Mouse (Mus musculus) left cerebral cortex, adult 9 months (tissue): Measurements from ENCODE around the gene Ociad2.
A peak's percentile ranks its signal among the peaks of the same experiment; 100 is the strongest.
"Not testable (repeated sequence)": the region's sequence is repeated elsewhere in the genome, so short reads cannot be mapped to it uniquely, and the experiment has no call there.

Experiments
- DNase-seq, 2 experiments: peaks; one replicate each; pipeline ENCODE4 v3.0.0; 2022; ENCODE audit warnings: low spot score in 2 of 2

Ociad2 gene

DNA sequence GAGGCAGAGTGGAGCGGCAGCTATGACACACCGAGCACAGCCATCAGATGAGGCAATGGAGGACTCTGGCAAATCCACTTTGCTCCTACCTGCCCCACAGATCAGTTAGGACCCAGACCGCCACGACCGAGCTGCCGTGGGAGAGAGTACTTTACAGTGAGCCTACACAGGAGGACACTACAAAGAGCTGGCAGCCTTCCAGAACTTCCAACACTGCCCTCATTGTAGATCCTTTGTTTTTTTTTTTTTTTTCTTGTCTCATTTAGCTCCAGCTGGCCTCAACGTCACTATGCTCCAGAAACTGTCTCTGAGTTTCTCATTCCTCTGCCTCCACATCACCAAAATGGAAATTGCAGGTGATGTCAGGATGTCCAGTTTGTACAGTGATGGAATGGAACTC lies 12.7 kb upstream of the Ociad2 start:
- no peak for DNase-seq

DNA sequence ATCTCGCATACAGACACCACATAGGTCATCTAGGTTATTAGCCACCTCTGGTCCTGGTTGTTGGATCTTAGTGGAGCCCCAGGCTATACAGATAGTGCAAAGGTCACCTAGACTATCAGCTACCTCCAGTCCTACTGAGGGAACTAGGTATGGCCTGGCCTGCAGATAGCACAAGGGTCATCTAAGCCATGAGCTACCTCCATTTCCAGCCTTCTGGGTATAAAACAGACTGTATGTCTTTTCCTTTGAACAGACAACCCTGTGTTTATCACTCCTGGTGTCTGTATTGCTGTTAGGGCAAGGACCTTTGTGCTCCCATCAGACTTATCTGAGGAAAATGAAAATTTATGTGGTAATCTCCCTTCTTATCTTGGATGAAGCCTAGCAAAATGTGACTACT lies 11.0 kb upstream of the Ociad2 start:
- no peak for DNase-seq

DNA sequence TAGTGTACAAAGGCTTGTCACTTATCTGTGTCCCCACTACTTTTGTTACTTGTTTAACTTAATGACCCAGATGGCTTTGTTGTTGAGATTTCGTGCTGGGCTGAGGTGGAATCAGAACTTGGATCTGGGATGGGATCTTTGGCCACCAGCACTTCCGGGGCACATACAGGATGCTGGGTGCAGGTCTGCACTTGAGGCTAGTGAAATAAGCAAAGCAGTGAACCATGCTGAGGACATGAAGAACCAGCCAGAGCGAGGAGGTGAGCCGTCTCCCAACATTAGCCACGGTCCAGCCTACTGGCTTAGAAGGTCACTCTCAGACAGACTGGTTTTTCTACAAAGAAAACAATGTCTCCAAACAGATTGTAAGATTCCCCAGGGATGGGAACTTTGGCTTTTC lies 8.7 kb upstream of the Ociad2 start:
- DNase-seq = no peak

DNA sequence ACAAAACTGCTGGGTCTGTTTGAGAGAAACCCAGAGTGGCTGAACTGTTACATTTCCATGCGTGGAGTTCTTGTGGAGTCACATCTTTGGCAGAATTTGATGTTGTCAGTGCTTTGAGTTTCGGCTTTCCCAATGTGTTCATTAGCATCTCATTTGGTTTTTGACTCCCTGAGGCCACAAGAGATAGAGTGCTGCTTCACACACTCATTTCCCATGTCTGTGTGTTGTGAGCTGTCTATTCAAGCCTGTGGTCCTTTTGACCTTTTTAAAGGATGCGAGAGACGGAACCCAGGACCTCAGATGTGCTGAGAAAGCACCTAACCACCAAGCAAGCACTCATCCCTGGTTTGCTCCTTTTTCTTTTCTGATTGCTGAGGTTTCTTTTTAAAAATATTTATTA lies 4.4 kb upstream of the Ociad2 start:
- no peak for DNase-seq

DNA sequence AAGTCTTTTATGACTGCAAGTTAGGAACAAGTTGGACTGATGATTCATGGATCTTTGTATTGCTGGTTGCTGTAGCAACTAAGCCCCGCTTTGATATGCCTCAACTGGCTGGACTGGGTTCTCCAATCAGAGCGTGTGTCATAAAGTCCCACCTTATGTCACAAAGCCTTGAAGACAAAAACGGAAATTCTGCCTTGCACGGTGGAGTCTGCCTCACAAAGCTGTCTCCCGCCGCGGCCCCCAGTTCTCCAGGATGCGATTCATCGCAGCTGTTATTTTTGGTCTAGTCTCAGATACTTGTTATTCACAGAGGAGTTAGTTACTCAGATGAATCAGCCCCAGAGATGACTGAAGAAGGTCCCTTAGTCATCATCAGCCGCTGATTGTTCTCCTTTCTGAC lies 3.5 kb upstream of the Ociad2 start:
- peak; percentile 85 to 90 for DNase-seq

DNA sequence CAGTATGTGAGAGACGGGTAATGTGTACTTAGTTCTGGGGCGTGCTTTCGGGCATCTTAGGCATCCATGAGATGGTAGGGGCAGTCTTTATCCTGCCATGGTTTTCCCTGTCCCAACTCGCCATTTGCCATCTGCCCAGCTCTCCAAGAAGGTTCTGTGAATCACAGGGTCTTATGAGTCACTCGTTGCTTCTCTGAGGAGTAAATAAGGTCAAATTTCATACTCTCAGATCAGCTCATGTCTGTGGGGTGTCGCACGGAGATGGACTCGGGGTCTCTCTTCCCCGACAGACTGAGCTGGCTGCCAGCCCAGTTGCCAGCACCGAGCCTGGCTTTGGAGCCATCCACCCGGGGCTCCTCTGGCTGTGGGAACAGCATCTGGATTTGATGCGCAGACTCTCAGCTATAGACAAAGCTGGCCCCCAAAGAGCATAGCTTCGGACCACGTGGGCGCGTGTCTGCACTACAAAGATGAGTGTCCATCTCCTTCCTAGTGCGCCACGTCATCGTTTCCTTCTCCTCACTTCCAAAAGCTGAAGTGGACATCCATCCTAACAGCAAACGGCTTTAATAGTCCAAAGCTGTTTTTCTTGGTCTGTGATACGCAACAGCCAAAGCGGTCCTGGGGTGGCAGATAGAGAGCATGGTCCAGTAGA lies 2.0 kb upstream of the Ociad2 start:
- DNase-seq = no peak

DNA sequence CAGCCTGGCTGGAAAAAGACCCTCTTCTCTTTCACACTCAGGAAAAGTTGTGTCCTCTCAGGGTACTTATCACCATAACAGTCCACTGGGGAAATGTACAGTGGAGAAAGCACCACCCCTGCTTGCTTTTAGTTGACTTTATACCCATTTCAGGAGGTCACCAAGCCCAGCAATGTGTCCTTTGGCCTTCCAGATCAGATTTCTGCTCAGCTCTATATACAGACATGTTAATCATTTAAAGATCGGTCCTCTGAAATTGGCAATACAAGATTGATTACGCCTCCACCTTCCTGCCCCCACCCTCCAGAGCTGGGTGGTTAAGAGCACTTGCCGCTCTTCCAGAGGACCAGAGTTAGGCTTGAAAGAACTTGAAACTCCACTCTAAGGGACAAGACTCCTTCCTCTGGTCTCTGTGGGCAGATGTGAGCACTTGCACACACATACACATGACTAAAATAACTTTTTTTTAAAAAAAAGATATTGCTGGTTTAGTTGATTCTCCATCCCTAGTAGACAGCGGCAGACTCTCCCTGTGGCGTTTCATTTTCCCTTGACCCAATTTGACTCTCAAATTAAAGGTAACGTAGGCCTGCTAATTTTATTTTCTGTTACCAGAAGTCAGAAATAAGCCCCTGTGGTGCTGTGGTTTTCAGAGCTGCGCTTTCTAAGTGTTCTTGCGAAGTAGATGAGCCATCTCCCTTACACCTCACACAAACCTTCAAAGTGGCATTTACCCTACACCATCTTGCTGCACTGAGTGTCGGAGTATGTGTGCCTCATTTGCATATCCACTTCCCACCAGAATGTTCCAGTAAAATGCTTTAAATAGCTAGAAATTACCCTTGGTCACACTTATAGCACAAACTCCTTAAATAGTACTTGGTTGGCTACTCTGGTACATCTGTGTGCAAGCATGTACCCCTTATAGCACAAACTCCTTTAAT lies 777 bp downstream of the Ociad2 start:
- peak in 1 of 2 experiments; percentile 54 for DNase-seq

DNA sequence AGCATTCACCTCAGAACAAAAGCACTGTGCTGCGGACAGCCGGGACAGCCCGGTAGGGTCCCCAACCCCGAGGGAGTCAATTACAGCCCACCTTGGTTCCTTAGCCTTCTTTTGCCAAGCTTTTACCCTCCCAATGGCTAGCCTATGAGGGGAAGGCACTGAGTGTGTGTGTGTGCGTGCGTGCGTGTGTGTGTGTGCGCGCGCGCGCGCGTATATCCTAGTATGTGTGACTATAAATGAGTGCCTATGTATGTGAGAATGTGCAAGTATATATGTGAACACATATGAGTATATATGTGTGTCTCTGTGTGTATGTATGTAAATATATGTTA lies 2.0 kb downstream of the Ociad2 start:
- no peak for DNase-seq

DNA sequence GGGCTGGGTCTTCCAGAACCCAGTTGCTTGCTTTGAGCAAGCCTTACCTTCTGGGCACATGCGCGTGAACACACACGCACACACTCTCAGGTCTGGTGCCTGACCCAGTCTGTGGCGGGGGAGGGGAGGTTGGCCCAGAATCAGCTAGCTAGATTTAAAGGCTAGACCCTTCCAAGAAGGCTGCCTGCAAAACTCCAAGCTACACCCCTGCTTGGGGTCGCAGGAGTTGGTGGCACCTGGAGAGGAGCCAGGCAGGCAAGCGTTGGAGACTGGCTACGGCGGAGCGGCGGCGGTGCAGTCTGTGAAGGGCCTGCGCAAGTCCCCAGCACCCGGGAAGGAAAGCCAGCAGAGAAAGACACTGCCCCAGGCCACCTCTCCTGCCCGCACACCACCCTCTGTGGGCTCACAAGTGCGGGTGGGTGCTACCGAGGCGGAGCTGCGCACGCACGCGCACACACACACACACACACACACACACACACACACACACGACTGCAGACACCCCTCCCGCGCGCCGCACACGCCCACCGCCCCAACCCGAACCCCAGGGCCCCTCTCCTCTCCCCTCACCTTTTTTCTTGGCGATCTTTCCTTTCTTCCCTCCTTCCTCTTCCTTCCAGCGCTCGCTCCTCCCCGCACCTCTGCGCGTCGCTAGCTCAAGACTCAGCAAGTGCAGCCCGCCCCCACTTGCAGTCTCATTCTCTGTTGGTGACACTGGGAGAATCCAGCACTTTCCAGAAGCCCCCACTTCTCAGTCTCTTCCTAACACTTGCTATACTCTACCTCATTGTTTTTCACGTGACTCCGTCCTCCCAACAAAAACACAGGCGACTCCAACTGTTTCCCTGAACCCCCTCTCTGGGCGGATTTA lies 2.6 kb downstream of the Ociad2 start:
- peak in 1 of 2 experiments; percentile 73 for DNase-seq

DNA sequence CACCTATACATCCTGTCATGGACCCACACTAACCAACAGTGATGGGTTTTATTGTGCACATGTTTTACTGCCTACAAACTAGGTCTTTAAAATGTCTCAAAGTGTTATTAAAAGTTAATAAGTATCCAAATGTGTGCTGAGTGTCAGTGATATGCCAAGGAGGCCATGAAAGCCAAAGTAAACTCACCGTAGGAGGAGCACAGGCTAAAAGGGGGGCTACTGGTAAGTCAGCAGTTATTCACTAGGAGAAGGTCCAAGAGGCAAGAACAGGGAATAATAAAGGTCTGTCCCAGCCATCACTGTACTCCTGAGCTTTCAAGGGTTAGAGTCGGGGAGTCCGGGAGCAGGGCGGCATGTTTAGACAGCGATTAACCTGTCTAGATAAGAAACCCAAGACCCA lies 4.4 kb downstream of the Ociad2 start:
- DNase-seq = no peak

DNA sequence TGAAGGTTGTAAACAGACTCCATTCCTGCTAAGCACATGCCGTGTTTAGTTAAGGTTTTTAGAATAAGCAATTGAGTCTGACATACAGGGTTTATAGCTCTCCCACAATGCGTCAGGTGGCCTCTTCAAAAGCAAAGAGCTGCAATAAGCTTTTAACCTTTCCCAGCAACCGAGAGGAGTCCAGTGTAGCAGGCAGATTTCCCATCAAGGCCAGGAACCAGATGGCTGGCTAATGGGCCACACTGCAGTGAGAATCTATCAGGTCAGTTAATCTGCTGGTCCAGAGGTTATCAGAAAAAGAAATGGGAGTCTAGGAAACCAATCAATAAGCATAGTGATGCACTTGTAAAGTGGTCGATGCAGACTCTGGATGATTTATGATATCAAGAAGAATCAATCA lies 9.8 kb downstream of the Ociad2 start:
- no peak for DNase-seq

DNA sequence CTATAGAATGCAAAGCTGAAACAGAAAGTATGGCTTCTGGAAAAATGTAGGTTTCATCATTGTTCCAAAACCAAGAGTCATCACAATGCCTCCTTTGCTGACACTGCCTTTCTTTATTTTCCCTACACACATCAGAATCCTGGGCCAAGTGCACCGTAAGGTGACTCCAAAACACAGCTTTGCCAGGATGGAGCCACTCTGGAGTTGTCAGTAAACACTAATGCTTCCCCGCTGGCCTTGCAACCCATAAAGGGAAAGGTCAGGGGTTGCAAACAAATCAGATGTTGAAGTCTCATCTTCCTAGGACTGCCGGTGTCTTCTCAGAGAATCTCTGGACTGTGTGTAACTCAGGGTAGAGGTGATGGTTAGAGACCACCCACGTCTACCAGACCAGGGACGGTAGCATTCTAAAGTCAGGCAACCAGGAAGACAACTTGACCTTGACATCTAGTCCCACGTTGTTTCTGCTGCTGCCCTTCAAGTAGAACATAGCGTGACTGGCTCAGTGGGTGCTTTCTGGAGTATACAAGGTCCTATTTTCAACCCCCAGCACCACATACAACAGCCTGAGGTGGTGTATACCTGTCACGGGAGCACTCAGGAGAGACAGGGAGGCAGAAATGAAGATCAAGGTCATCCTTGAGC lies 16.2 kb downstream of the Ociad2 start:
- no peak for DNase-seq

DNA sequence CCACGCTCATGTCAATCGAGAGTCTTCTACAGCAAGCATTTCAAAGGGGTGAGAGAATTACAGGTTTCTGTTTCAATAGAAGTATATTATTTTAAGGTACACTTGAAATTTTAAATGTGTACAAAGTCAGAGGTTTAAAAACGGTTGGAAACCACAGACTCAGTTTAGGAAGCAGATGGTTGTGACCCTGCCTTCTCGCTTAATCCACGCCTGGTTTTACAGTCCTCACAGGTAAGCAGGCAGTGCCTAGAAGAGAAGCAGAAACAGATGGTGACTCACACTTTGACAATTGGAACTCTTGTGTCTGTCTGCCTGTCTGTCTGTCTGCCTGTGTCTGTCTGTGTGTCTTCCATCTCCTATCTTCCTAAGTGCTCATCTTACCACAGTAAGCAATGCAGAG lies 17.2 kb downstream of the Ociad2 start:
- no peak for DNase-seq

DNA sequence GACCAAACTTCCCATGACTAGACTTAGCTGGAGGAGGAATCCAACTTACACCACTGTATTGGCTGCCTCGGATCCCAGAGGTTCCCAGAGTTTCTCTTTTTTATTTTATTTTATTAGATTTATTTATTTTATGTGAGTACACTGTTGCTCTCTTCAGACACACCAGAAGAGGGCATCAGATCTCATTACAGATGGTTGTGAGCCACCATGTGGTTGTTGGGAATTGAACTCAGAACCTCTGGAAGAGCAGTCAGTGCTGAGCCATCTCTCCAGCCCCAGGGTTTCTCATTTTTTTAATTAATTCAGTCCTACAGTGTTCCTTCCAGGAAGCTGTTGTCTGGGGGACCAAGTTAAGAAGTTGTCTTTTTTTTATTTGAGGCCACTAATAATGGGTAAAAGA lies 18.1 kb downstream of the Ociad2 start:
- not testable (repeated sequence) for DNase-seq

DNA sequence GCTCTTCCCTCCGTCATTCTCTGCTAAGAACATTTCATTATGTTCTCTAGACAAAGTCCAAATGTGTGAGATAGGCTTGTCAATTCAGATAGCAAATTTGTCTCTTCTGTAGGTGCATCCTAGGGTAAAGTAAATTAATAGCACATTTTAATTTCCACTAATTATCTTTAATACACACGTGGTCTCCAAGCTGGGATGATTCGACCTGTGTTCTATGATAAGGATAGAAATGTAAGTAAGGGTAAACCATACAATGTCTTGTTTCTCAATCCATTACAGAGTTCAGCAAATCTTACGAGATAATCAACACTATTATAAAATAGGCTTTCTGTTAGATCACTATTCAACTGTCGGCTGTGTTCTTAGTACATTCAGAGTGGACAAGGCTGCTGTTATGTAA lies 21.5 kb downstream of the Ociad2 start:
- no peak for DNase-seq

DNA sequence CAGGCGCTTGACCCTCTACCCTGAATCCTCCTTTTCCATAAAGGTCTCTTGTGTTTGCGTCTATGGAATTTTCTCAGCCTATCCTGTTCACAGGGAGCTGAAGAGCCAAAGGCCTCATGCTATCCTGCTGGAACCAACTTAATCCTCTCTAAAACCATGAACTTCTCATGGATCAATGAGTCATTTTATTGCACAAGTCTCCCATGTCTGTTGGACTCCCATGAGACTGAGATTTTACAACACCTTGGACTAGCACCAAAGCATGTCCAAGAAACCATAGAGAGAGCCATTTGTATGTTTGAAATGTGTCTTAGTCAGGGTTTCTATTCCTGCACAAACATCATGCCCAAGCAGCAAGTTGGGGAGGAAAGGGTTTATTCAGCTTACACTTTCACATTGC lies 26.2 kb downstream of the Ociad2 start:
- no peak for DNase-seq

DNA sequence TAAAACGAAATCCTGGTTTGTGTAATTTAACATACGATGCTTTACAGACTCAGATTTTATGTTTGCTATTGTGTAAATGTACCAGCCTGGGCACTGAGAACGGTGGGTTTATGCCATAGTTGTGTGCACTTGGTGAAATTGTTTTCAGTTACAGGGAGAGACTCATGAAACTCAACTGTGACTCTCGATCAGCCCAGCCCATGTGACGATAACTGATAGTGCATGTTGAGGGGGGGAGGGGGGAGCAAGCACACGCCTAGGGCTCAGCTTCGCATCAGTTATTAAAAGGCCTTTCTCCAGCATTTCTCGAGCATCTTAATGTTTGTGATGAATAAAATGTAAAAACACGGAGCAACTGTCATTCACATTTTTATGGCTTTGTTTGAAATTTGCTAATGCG lies 27.2 kb downstream of the Ociad2 start:
- no peak for DNase-seq

DNA sequence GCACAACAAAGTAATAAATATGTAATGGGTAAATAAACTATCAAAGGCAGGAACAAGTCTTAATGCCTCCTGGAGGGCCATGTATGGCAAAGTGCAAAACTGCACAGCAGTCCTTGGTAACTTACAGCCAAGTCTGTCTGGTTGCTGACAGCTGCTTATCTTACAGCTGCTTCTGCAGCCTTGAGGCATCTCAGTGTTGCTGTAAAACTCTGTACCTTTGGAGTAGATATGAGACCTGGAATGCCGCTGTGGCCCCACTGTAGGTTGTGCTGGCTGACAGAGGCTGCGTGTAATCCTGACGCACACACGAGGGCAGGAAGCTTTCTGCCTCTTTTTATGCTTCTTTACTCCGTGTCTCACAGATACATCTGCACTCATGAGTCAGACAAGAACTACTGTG lies 29.4 kb downstream of the Ociad2 start:
- DNase-seq = no peak

DNA sequence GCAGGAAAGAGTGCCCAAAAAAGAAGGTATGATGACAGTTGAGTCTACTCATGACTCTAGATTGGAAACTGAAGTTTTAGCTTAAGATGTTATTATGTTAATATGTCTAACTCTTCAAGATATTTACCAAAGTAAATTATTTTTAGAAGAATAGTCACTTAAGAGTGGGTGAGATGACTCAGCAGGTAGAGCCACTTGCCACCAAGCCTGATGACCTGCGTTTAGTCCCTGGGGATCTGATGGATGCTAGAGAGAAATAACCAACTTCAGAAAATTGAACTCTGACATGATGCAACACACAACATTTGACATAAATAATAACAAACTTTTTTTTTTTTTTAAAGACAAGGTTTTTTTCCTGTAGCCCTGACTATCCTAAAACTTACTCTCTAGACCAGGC lies 30.4 kb downstream of the Ociad2 start:
- no peak for DNase-seq

DNA sequence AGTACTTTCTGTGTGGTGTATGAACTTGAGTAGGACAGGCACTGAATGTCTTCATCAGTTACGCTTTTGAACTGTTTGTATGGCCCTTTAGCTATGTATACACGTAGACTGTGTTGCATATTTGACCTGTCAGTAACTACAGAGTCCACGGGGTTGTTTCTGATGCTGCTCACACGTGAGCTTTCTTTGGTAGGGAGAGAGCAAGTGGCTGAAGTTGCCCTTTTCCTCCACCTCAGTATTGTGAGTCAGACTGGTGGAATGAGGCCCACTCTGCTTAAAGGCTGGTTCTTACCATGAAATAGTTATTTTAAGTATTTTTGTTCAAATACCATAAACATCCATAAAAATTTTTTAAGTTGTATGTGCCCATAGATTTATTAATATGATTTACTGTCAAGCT lies 31.3 kb downstream of the Ociad2 start:
- DNase-seq = no peak

DNA sequence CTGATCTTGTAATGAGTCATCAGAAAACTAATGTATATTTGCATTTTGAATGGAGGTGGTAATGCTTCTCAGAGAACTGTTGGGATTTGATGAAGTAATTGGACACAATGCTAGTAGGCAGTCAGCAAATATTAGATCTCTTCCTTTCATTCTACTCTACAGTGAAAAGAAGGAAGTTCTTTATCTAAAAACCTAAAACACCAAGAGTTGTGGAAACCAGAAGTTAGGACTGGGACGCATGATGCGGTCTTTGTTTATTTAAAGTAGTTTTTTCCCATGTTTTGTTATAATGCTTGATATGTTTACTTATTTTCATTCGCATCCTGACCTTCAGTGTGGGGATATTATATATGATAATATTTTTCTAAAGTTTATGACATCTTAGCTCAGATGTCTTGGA lies 33.5 kb downstream of the Ociad2 start:
- DNase-seq = no peak

DNA sequence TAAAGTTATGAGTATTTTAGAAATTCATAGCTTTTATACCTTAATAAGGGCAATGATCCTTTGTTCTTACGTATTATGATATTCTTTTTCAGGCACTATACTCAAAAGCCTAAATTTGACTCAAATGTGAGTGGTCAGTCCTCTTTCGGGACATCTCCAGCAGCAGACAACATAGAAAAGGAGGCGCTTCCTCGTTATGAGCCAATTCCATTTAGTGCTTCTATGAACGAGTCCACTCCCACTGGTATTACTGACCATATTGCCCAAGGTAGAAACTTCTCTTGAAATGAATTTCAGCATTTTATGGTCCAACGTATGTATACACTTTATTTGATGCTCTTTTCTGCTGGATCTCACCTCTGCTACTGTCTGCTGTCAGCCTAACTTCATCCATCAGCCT lies 34.3 kb downstream of the Ociad2 start:
- DNase-seq = no peak
